Mouse (Mus musculus) midbrain, embryonic 14.5 days (tissue): ENCODE measurements at regions not wholly inside any gene's neighbourhood (a gene's known extent, or its start where the extent isn't known, plus 50 kb on each side); places are given as distances from the start of the nearest gene placed in this dataset.
A peak's percentile ranks its signal among the peaks of the same experiment; 100 is the strongest.

Experiments
- ATAC-seq: fragments of 200-750 bp; cut with Nextera tagmentation; 2 replicates; pipeline ENCODE4 v1.8.0; 2017; ENCODE audit warnings: moderate number of reproducible peaks, moderate library complexity; ENCODE audit not compliant: low FRiP score, low TSS enrichment
- DNase-seq: peaks from one replicate; pipeline ENCODE4 v3.0.0-alpha.2; 2015
- H3K27ac ChIP-seq: fragments of 300-500 bp; sonication (generic); replicated peaks from 2 replicates; pipeline ENCODE4 v1.5.1; 2014; ENCODE audit warnings: mild to moderate bottlenecking, low read depth, low read length, moderate library complexity
- H3K27me3 ChIP-seq: fragments of 300-500 bp; sonication (generic); 2 replicates; pipeline ENCODE4 v1.6.1; 2014; ENCODE audit warnings: low read length, control low read depth, mixed read lengths; ENCODE audit not compliant: control insufficient read depth, insufficient read depth
- H3K36me3 ChIP-seq: fragments of 300-500 bp; sonication (generic); 2 replicates; pipeline ENCODE4 v1.6.1; 2014; ENCODE audit warnings: low read length, control low read depth; ENCODE audit not compliant: control insufficient read depth, insufficient read depth
- H3K4me1 ChIP-seq: fragments of 300-500 bp; sonication (generic); 2 replicates; pipeline ENCODE4 v1.6.1; 2014; ENCODE audit warnings: mild to moderate bottlenecking, antibody characterized with exemption, low read length, control low read depth; ENCODE audit not compliant: control insufficient read depth, insufficient read depth
- H3K4me2 ChIP-seq: fragments of 300-500 bp; sonication (generic); 2 replicates; pipeline ENCODE4 v1.6.1; 2014; ENCODE audit warnings: mild to moderate bottlenecking, low read length, moderate library complexity
- H3K4me3 ChIP-seq: fragments of 300-500 bp; sonication (generic); replicated peaks from 2 replicates; pipeline ENCODE4 v1.5.1; 2014; ENCODE audit warnings: low read depth, low read length
- H3K9ac ChIP-seq: fragments of 300-500 bp; sonication (generic); replicated peaks from 2 replicates; pipeline ENCODE4 v1.6.1; 2014; ENCODE audit warnings: mild to moderate bottlenecking, low read length, moderate library complexity
- H3K9me3 ChIP-seq: fragments of 300-500 bp; sonication (generic); 2 replicates; pipeline ENCODE4 v1.6.1; 2016; ENCODE audit warnings: low read length, control low read depth, mixed read lengths; ENCODE audit not compliant: control insufficient read depth
- WGBS: fragments of 180-500 bp; shearing (Covaris S2); extraction: QIAGEN DNeasy Blood & Tissue Kit; methylation state at CpG from one replicate; pipeline ENCODE4 v1.1.7; 2014; 5-methylcytosine and 5-hydroxymethylcytosine counted together

DNA sequence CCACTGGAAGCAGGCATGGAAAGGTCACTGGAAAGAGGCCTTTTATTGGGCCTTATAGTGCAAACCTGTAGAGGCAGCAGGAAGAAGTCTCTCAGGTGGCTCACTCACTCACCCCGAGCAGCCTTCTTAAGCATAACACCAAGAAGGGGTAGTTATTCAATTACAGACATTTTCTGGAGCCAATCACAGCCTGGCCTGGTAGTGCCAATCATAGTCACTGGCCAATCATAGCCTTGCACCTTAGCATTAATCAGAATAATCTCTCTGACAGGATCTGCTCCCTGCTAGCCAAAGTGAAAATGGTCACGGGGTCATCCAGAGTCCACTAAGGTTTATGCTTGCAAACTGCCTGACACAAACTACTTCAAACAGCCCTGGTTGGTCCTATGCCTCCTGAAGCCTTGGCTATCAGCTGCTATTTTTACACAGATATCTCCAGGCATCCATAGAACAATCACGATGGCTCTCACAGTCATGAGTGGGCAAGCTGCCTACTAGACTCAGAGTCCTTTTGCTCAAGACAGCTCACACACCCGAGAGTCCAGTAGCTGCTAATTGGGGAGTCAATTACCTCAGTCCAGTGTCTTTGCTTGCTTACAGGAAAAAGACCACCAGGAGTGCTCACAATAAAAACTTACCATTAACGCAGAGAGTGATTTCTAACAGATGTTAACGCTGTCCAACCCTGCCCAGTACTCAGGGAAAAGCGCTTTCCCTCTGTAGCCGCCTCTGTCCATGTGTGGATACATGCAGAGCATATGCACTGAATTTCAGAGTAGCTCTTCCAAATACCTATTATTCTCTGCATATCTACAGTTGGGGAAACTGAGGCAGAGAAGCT, 234.1 kb downstream of the Rybp start:
- Histone ChIP-seq H3K27me3 (no peaks in the 10 kb centered on the region; the same call in 1 of the 2 replicates), H3K27ac (no peak overlapping the region), H3K4me2 (no peak overlapping the region), H3K4me1 (no peaks in the 10 kb centered on the region), H3K9me3 (no peaks in the 10 kb centered on the region), H3K9ac (no peak overlapping the region), H3K36me3 (no peaks in the 10 kb centered on the region), H3K4me3 (no peak overlapping the region)
- ATAC-seq = no peak
- DNase-seq = no peak
- 78% methylated on average over 8 of the region's 8 CpGs for whole genome bisulfite sequencing

DNA sequence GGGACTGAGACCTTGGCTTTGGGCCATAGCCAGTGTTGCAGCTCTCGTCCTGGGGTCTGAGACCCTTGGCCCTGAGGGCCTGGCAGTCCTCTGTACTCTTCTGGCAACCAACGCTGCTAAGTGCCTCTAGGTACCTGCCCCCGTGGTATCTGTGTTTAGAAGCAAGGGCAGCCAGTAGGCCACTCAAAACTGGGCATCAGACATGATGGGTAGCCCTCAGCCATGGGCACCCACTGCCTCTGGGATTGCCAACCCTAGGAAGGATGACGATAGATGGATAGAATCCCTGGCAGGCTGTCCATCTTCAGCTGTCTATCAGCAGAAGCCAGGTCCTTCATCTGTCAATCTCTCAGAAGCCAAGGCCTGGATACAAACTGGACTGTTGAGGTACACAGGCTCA, 234.9 kb downstream of the Rybp start:
- H3K36me3 ChIP-seq = no peaks in the 10 kb centered on the region
- DNase-seq = no peak
- no peak overlapping the region for H3K4me2 ChIP-seq
- ATAC-seq = no peak
- H3K4me3 ChIP-seq = no peak overlapping the region
- H3K27me3 ChIP-seq = peaks cover 6% of the 10 kb centered on the region; the same call in 1 of the 2 replicates
- no peaks in the 10 kb centered on the region for H3K9me3 ChIP-seq
- H3K27ac ChIP-seq = no peak overlapping the region
- 90% methylated on average over 4 of the region's 4 CpGs for WGBS
- H3K9ac ChIP-seq = no peak overlapping the region
- H3K4me1 ChIP-seq = no peaks in the 10 kb centered on the region

DNA sequence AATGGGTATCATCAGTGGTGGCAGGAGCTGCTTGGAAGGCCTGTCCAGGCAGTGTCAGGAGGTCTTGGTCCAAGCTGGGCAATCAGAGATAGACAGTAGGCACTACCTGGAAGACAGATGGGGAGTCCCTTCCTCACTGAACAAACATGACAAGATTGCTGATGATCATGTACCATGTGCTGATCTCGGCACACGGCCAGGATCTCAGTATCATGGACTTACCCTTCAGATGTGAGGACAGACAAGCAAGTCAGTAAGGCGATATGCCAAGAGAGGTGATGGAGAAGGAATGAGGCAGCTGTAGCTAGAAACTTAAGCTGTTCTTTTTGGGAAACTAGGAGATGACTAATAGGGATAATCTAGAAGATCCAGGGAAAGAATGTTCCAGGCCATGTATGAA, 238.2 kb downstream of the Rybp start:
- no peaks in the 10 kb centered on the region for H3K9me3 ChIP-seq
- H3K36me3 ChIP-seq = no peaks in the 10 kb centered on the region
- H3K4me1 ChIP-seq = peaks cover 9% of the 10 kb centered on the region
- H3K4me3 ChIP-seq = no peak overlapping the region
- H3K4me2 ChIP-seq = no peak overlapping the region
- ATAC-seq (no peak), DNase-seq (no peak)
- 93% methylated on average over 3 of the region's 3 CpGs for WGBS
- peaks cover 12% of the 10 kb centered on the region; the same call in 1 of the 2 replicates for H3K27me3 ChIP-seq
- no peak overlapping the region for H3K9ac ChIP-seq
- no peak overlapping the region for H3K27ac ChIP-seq

DNA sequence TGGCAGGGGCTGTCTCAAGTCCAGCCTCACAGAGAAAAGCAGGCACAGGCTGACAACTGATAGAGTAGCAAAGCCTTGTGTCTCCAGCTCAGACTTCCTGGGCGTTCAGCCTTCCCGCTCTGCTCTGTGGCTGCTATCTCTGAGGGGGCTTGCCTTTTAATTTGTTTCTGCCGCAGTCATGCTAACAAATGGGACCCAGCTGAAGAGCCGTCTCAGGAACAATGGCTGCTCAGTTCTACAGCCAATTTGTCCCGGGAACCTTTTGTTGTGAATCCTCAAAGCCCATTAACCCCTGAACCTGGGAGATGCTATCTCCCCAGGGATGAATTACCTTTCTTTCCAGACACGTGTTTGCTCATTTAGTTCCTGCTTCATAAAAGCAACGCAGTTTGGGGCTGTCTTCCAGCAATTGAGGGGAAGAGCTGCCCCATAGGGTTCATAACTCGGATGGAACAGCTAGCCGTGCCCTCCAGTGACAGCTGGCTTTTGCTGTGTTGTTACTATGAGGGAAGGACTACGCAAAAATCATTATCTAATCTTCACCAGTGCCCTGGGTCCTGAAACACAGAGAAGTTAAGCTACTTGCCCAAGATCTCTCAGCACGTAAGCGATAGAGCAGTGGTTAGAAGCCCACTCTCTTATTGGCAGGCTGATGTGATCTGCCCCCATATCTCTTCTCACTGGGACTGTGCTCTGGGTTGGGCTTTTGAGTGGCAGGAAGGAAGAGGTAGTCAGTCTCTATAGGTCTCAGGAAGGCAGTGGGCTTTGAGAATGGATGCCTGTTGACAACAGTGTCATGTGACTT, 240.9 kb downstream of the Rybp start:
- Histone ChIP-seq H3K4me2 (peak overlapping the region; percentile 7; the same call in 1 of the 2 replicates), H3K27ac (no peak overlapping the region), H3K4me3 (no peak overlapping the region), H3K9ac (no peak overlapping the region), H3K4me1 (peaks cover 9% of the 10 kb centered on the region), H3K27me3 (peaks cover 18% of the 10 kb centered on the region; the same call in 1 of the 2 replicates), H3K9me3 (no peaks in the 10 kb centered on the region), H3K36me3 (no peaks in the 10 kb centered on the region)
- ATAC-seq = peak; percentile 48; the same call in 1 of the 2 replicates
- peak; percentile 67 for DNase-seq
- 20% methylated on average over 12 of the region's 12 CpGs for WGBS

DNA sequence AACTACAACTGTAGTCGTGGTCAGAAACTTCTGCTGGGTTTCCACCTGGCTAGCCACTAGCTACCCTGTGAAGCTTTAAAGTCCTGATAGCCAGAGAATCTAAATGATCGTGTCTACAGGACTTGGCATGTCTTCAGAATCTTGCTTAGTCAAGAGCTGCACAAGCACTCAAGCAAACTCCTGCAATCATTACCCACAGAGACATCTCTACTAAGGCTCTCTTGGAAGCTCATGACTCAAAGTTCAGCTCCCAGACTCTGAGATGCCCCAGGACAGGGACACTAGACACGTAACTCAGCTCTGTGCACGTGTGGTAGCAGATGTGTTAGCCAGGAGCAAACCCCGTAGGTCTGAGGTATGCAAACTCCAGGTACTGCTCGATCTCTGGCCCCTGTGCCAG, 242.2 kb downstream of the Rybp start:
- Histone ChIP-seq H3K9ac (no peak overlapping the region), H3K27me3 (peaks cover 21% of the 10 kb centered on the region; the same call in 1 of the 2 replicates)
- no peak for ATAC-seq

DNA sequence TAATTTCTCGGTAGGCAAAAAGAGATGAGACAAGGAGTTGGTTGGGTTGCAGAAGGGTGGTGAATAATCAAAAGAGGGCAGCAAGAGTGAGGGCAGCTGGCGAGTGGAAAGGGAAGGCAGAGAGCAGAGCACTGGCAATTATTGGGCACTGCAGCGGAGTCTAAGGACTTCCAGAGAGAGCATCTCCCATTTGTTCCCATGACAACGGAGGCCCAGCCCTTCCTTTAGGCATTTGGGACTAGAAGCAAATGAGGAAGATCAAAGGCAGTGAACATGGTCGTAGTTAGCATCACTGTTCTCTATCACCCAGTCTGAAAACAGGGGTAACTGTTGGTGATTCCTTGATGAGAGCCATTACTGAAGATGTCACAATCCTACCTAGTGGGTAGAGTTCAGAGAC, 246.1 kb downstream of the Rybp start:
- H3K4me1 ChIP-seq = peaks cover 12% of the 10 kb centered on the region
- WGBS = 46% methylated on average over 5 of the region's 5 CpGs
- H3K4me3 ChIP-seq = no peak overlapping the region
- no peaks in the 10 kb centered on the region for H3K36me3 ChIP-seq
- H3K9ac ChIP-seq = no peak overlapping the region
- H3K4me2 ChIP-seq = no peak overlapping the region
- DNase-seq = peak; percentile 44
- H3K27ac ChIP-seq = no peak overlapping the region
- no peak for ATAC-seq
- no peaks in the 10 kb centered on the region for H3K9me3 ChIP-seq
- peaks cover 17% of the 10 kb centered on the region; the same call in 1 of the 2 replicates for H3K27me3 ChIP-seq

More for the DNA sequence above, 242.2 kb downstream of the Rybp start:
- WGBS = 88% methylated on average over 6 of the region's 6 CpGs
- no peaks in the 10 kb centered on the region for H3K9me3 ChIP-seq
- H3K4me1 ChIP-seq = peaks cover 17% of the 10 kb centered on the region
- H3K4me2 ChIP-seq = no peak overlapping the region
- DNase-seq = no peak
- H3K36me3 ChIP-seq = no peaks in the 10 kb centered on the region
- no peak overlapping the region for H3K4me3 ChIP-seq
- no peak overlapping the region for H3K27ac ChIP-seq

DNA sequence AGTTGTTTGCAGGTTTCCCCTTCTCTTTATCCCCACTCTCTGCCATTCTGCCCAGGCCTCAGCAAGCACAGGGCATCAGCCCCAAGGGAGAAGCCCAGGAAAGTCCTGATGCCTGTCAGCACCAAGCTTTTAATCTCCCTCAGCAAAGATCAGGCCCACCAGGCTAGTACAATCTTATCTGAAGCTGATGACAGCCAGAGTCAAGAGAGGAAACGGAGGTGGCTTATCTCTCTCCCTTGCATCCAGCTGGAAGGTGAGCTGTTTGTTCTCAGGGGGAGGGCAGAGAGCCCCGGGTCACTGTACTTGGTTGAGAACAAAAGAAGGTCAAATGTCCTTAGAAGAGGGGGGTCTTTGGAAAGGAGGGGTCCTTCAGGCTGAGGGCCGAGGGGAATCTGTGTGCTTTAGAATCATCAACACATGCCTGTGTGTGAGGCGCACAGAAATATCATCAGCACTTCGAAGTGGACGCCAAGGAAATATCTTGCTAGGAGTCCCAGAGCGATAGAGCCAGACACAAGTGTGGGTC, 246.8 kb downstream of the Rybp start:
- 55% methylated on average over 7 of the region's 7 CpGs for WGBS
- H3K9ac ChIP-seq = no peak overlapping the region
- no peaks in the 10 kb centered on the region for H3K36me3 ChIP-seq
- no peak overlapping the region for H3K4me3 ChIP-seq
- peaks cover 17% of the 10 kb centered on the region; the same call in 1 of the 2 replicates for H3K27me3 ChIP-seq
- no peak overlapping the region for H3K4me2 ChIP-seq
- no peaks in the 10 kb centered on the region for H3K9me3 ChIP-seq
- DNase-seq (no peak), ATAC-seq (no peak)
- H3K27ac ChIP-seq = no peak overlapping the region
- H3K4me1 ChIP-seq = peaks cover 8% of the 10 kb centered on the region

DNA sequence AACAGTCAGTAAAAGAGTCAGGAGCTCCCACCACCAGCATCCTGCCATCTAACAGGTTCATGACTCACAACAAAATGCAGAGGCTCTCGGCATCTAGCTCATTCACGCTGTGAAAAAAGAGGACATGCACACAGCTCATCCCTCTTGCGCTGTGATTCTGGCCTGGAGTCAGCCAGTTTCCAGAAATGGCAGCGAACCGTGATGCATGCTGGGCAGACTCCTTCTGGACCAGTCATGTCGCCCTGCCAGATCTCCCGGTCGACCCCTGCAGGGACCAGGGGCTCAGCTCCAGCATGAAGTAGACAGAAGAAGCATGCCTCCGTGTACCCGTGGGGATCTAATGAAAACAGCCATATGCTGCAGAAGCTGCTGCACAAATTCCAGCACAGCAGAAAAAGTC, 254.6 kb downstream of the Rybp start:
- no peak for DNase-seq
- H3K4me1 ChIP-seq = peaks cover 5% of the 10 kb centered on the region
- no peak overlapping the region for H3K9ac ChIP-seq
- WGBS = 79% methylated on average over 10 of the region's 10 CpGs
- no peak overlapping the region for H3K27ac ChIP-seq
- H3K9me3 ChIP-seq = no peaks in the 10 kb centered on the region
- no peak overlapping the region for H3K4me3 ChIP-seq
- no peak overlapping the region for H3K4me2 ChIP-seq
- ATAC-seq = no peak
- no peaks in the 10 kb centered on the region for H3K36me3 ChIP-seq
- H3K27me3 ChIP-seq = no peaks in the 10 kb centered on the region
